Mouse (Mus musculus) spleen, postnatal 36 days (tissue): ENCODE results near the gene Tk1.
"Not testable (repeated sequence)": the region's sequence is repeated elsewhere in the genome, so short reads cannot be mapped to it uniquely, and the experiment has no call there.

Experiments
- DNase-seq, 2 experiments: peaks; one replicate each; pipeline ENCODE4 v3.0.0; 2022; ENCODE audit warnings: low spot score in 2 of 2, mixed read lengths in 1 of 2

Tk1 gene

DNA sequence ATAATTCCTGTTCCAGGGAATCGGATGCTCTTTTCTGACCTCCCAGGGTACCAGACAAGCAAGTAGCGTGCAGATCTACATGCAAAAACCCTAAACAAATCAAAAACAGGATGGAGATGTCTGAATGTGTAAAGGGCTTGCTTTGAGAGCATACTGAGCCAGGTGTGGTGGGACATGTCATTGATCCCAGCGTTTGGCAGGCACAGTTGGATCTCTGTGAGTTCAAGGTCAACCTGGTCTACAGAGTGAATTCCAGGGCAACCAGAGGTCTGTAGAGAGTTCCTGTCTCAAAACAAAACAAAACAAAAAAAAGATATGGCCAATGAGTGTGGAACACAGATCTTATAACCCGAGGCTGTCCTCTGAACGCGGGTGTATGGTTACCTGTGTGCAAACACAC, 2.5 kb downstream of the Tk1 start:
- no peak for DNase-seq

- DNase-seq: no peak
Measured at GRCm38 (mm10) chr11:117822728-117823241, 3.1 kb downstream of the Tk1 start.

- DNase-seq: no peak
Measured at GRCm38 (mm10) chr11:117821868-117822267, 4.0 kb downstream of the Tk1 start.

- DNase-seq: no peak
Measured at GRCm38 (mm10) chr11:117820173-117820572, 5.7 kb downstream of the Tk1 start.

GRCm38 (mm10) chr11:117819095-117819494, 6.8 kb downstream of the Tk1 start:
- no peak for DNase-seq

- DNase-seq: no peak
Measured at GRCm38 (mm10) chr11:117816389-117816996, 9.4 kb downstream of the Tk1 start.

DNA sequence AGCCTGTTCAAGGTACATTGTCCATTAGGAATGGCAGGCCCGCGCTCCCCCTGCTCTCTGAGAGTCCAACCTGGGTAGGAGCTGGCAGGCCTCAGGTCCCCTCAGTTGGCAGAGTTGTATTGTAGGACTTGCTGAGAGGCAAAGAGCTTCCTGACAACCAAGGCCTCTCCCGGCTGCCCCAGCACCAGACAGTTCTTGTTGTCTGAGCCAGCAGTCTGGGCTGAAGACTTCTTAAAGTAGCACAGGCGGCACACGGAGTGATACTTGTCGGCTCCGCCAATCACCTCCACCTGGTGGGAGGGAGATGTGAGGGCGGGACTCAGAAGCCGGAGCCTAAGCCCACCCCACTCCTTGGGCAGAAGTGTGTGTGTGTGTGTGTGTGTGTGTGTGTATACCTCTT, 10.0 kb downstream of the Tk1 start:
- DNase-seq: not testable (repeated sequence)

DNA sequence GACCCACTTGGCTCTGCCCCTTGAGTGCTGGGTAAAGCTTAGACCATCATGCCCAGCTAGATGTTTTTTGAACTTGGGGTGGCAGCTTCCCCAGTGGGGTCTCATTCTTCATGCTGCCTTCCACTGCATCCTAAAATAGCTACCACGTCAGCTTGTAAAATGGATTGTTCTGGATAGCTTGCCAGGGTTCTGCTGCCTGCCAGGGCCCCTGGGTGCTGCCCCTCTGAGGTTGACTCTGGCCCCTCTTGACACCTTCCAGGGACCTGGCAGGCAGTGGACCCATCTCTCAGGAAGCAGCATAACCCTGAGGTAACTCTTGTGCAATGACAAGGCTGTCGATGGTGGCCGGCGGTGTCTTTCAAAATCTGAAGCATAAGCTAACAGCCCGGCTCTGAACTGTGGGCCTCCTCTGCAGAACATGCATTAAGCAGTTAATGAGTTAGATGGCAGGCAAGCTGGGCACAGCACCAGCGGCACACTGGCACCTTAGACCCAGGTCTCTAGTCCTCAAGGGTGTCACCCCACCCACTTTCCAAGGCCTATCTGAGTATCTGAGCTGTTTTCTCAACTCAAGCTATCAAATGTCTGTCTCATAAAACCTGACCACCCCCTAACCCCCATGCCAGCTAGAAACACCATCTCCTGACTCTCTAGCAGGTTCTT, 11.1 kb downstream of the Tk1 start:
- DNase-seq: no peak

GRCm38 (mm10) chr11:117813867-117814266, 12.0 kb downstream of the Tk1 start:
- DNase-seq: no peak

- DNase-seq: peak; percentile 81 to 88
Measured at GRCm38 (mm10) chr11:117810401-117811046, 15.4 kb downstream of the Tk1 start.

DNA sequence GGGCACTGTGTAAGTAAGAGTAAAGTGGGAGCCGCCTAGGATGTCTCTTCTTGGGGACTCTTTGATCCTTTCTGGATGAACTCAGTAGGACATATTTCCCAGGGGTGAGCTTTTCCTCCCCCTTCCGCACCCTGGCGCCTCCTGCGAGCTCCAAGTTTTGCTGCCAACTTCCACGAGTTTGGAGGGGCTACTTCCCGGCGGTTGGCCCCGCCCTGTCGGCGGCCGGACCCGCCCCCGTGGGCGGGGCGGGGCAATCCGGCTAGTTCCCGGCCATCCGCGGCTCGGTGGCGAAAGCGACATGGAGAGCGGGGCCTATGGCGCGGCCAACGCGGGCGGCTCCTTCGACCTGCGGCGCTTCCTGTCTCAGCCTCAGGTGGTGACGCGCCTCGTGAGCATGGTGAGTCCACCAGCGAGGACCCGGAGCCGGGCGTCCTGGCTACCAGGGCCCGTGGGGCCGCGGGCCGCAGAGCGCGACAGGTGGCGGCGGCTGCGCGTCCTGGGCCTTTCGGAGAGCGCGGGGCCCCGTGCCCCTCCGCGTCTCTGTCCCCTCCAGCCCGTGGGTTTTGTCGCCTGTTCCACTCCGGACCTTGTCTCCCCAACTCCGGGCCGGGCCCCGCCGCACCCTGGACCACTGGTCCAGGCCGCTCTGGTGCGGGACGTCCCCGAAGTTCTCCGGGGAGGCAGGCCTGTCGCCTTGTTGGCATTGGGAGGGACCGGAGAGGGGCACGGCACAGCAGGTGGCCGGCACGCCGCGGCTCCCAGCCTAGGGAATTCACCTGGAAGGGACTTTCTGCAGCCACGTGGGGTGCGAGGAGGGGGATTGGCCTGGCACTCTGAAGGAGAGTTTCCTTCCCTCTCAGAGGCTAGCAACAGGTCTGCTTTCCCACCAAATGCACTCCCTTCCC, 16.2 kb downstream of the Tk1 start, which contains the start of the genes Gm20708 and Syngr2:
Gene Gm20708 (plus strand): TSS at position 262 of the 905 bp plus-strand sequence.
Gene Syngr2 (plus strand): TSS at position 262 of the 905 bp plus-strand sequence.
- peak; percentile 71 to 80 for DNase-seq

DNA sequence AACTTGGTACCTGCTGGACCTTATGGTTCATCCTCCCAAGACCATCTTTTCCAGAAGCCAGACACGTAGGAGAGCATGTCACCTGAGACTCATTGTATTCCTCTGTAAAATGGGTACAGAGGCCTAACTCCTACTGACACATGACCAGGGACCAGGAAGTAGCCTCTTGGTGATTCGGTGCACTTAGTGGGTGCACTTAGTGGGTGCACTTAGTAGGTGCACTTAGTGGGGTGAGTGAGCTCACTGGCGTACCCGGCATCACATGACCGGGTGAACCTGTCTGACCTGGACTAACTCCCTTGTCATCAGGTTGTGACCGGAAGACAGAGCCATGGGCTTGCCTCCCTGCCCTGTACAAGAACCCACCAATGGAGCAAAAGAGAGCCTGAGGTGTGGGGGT, 19.1 kb downstream of the Tk1 start:
- DNase-seq: no peak

- no peak for DNase-seq
Measured at GRCm38 (mm10) chr11:117803166-117803688, 22.7 kb downstream of the Tk1 start.

GRCm38 (mm10) chr11:117801650-117802049, 24.2 kb downstream of the Tk1 start:
- no peak for DNase-seq

GRCm38 (mm10) chr11:117800038-117800437, 25.9 kb downstream of the Tk1 start:
- no peak for DNase-seq

DNA sequence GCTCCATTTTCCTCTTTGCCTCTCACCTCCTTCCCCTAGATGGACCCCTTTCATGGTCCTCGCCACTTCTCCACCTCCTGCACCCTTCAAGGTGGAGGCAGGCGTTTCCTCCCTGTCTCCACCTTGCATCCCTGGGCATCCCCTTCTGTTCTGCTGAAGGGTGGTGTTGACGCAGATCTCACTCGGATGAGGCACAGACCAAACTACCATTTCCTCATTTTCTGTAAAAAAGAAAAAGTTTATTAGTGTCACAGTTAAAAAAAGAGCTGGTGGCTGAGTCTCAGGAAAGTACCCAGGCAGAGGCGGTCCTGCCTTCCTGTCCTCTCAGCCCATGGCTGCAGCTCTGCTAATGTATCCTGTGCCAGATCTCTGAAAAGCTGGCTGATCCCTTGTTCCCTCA, 26.7 kb downstream of the Tk1 start:
- peak; percentile 61 to 66 for DNase-seq

DNA sequence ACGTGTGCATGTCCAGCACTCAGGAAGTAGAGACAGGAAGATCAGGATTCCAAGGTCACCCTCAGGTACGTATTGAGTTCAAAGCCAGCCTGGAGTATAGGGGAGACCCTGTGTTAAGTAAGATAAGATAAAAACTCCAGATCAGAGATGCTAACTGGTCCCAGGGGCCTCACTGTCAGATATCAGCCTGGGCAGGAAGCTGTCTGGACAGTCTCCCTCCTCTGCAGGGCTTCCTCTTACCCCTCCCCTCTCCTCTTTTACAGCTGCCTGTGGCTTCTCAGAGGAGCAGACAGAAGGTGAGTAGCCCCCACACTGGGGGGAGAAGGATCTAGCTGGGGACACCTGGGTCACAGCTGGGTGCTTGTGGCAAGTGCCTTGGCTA, 27.7 kb downstream of the Tk1 start:
- DNase-seq: peak; percentile 65 to 67

- DNase-seq: peak; percentile 54 to 73
Measured at GRCm38 (mm10) chr11:117797511-117798159, 28.3 kb downstream of the Tk1 start, which contains the start of gene 6030468B19Rik. 6030468B19Rik (plus strand) TSS chr11:117797660.

DNA sequence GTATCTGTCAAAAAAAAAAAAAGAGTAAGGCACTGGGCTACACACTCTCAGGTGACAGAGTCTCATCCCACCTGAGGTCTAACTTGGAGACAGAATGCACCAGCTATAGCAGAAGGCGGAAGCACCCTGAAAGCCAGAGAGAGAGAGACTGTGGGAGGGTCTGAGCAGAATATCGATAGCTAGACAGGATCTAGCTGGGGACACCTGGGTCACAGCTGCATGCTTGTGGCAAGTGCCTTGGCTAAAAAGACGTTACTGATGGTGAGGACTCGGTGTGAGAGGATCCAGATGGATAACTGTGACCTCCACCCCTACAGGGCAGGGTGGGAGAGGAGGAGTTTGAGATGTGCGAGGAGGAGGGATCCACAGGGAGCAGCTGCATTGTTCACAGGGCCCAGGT, 28.9 kb downstream of the Tk1 start:
- no peak for DNase-seq

GRCm38 (mm10) chr11:117794035-117794551, 31.8 kb downstream of the Tk1 start:
- no peak for DNase-seq
